Mouse (Mus musculus) CD4-positive, CD25-positive, alpha-beta regulatory T cell, adult 9 weeks (primary cell): ENCODE results near the gene Prune1. TPM values are rescaled to one million over a fixed set of nuclear protein-coding genes. Genes with fewer than 3 reads are reported as not detected.

Experiments
- polyA plus RNA-seq: library from polyadenylated mRNA; unstranded; fragments of 100-300 nt; shearing (Covaris generic); gene quantifications from one replicate; pipeline ENCODE4 v1.2.1, GENCODE M21; 2017

Gene Prune1
- polyA plus RNA-seq = 8.7 TPM

GRCm38 (mm10) chr3:95281216-95282126, at the start of gene Prune1, which contains the start of gene Mindy1:
TSS of gene Prune1 (minus strand) at chr3:95282076.
TSS of gene Mindy1 (plus strand) at chr3:95281345.

GRCm38 (mm10) chr3:95314486-95315093, 32.7 kb upstream of the Prune1 start, which contains the start of gene Cers2:
TSS of gene Cers2 (plus strand) at chr3:95314791.

GRCm38 (mm10) chr3:95307100-95307499, 25.2 kb upstream of the Prune1 start, which contains the start of gene Anxa9:
TSS of gene Anxa9 (minus strand) at chr3:95307176.

GRCm38 (mm10) chr3:95250783-95251424, 31.0 kb downstream of the Prune1 start, which contains the start of gene Bnipl:
TSS of gene Bnipl (minus strand) at chr3:95251193.

GRCm38 (mm10) chr3:95241498-95241897, 40.4 kb downstream of the Prune1 start, which contains the start of gene Gm128:
TSS of gene Gm128 (minus strand) at chr3:95241598.

GRCm38 (mm10) chr3:95231298-95232221, 50.3 kb downstream of the Prune1 start, which contains the start of gene Mllt11:
TSS of gene Mllt11 (minus strand) at chr3:95232171.

GRCm38 (mm10) chr3:95228148-95228893, 53.6 kb downstream of the Prune1 start, which contains the start of gene Cdc42se1:
TSS of gene Cdc42se1 (plus strand) at chr3:95228732.

GRCm38 (mm10) chr3:95217255-95218134, 64.4 kb downstream of the Prune1 start, which contains the start of gene Gabpb2:
TSS of gene Gabpb2 (minus strand) at chr3:95217916.

Other genes with a start within 250 kb of the Prune1 start
- gene Psmd4, start 239.5 kb downstream of the Prune1 start, polyA plus RNA-seq = 335 TPM
- gene Pip5k1a, start 175.1 kb downstream of the Prune1 start, polyA plus RNA-seq = 36.5 TPM
- 115 TPM for gene Vps72, start 171.1 kb downstream of the Prune1 start, polyA plus RNA-seq
- 3.1 TPM for gene Tmod4, start 157.6 kb downstream of the Prune1 start, polyA plus RNA-seq
- 121 TPM for gene Scnm1, start 148.1 kb downstream of the Prune1 start, polyA plus RNA-seq
- gene Lysmd1, start 148.0 kb downstream of the Prune1 start, polyA plus RNA-seq = 38.7 TPM
- 310 TPM for gene Tnfaip8l2, start 139.7 kb downstream of the Prune1 start, polyA plus RNA-seq
- 0.24 TPM for gene Sema6c, start 121.6 kb downstream of the Prune1 start, polyA plus RNA-seq
- 38.0 TPM for gene Gabpb2, start 64.2 kb downstream of the Prune1 start, polyA plus RNA-seq
- 512 TPM for gene Cdc42se1, start 53.3 kb downstream of the Prune1 start, polyA plus RNA-seq
- gene Mllt11, start 49.9 kb downstream of the Prune1 start, polyA plus RNA-seq = 9.7 TPM
- 1.6 TPM for gene Gm128, start 40.5 kb downstream of the Prune1 start, polyA plus RNA-seq
- gene Bnipl, start 30.9 kb downstream of the Prune1 start, polyA plus RNA-seq = not detected
- gene Mindy1, start 731 bp downstream of the Prune1 start, polyA plus RNA-seq = 28.5 TPM
- gene Anxa9, start 25.1 kb upstream of the Prune1 start, polyA plus RNA-seq = 0.60 TPM
- gene Cers2, start 32.7 kb upstream of the Prune1 start, polyA plus RNA-seq = 305 TPM
- gene Setdb1, start 75.1 kb upstream of the Prune1 start, polyA plus RNA-seq = 49.6 TPM
- gene 4930558C23Rik, start 120.8 kb upstream of the Prune1 start, polyA plus RNA-seq = not detected
- gene Arnt, start 152.3 kb upstream of the Prune1 start, polyA plus RNA-seq = 60.8 TPM
- gene Ctsk, start 217.2 kb upstream of the Prune1 start, polyA plus RNA-seq = 0.19 TPM
- 386 TPM for gene Ctss, start 244.7 kb upstream of the Prune1 start, polyA plus RNA-seq